Mouse (Mus musculus) lung, adult 2 months (tissue): Measurements from ENCODE around the gene Sez6.

ENCODE experiments used
- CTCF ChIP-seq: fragments of 200-500 bp; IDR thresholded peaks from 2 replicates; pipeline ENCODE4 v1.5.1; 2011; ENCODE audit warnings: mild to moderate bottlenecking, low read length, control low read depth; ENCODE audit not compliant: insufficient read depth
- POLR2A ChIP-seq: fragments of 200-500 bp; IDR thresholded peaks from 2 replicates; pipeline ENCODE4 v1.6.1; 2011; ENCODE audit warnings: low read depth, mild to moderate bottlenecking, control low read depth, low read length, borderline replicate concordance; ENCODE audit errors: extremely low read depth

- TF ChIP-seq CTCF (no peak), POLR2A (no peak)
Observed at GRCm38 (mm10) chr11:77900187-77900586, 30.4 kb upstream of the Sez6 start.
